Mouse (Mus musculus) testis, adult 2 months (tissue): ENCODE measurements around the gene Alk.

Source experiments
- CTCF ChIP-seq: fragments of 200-500 bp; IDR thresholded peaks from 2 replicates; pipeline ENCODE4 v1.5.1; 2012; ENCODE audit warnings: low read depth, mild to moderate bottlenecking, inconsistent platforms, low read length, moderate library complexity; ENCODE audit not compliant: control insufficient read depth, insufficient read depth, insufficient replicate concordance
- POLR2A ChIP-seq: fragments of 200-500 bp; IDR thresholded peaks from 2 replicates; pipeline ENCODE4 v1.6.1; 2012; ENCODE audit warnings: low read depth, mild to moderate bottlenecking, inconsistent platforms, low read length, moderate library complexity; ENCODE audit not compliant: control insufficient read depth

- TF ChIP-seq CTCF (no peak), POLR2A (no peak)
Measured at GRCm38 (mm10) chr17:72071871-72072270, 532.6 kb downstream of the Alk start.
